Mouse (Mus musculus): ENCODE results near the gene Iqce. TPM values are rescaled to one million over a fixed set of nuclear protein-coding genes. Genes with fewer than 3 reads are reported as not detected.

Gene Iqce
- total and polyA plus RNA-seq, 3 experiments, result 2.2 to 11.2 (median 5.3) TPM

DNA sequence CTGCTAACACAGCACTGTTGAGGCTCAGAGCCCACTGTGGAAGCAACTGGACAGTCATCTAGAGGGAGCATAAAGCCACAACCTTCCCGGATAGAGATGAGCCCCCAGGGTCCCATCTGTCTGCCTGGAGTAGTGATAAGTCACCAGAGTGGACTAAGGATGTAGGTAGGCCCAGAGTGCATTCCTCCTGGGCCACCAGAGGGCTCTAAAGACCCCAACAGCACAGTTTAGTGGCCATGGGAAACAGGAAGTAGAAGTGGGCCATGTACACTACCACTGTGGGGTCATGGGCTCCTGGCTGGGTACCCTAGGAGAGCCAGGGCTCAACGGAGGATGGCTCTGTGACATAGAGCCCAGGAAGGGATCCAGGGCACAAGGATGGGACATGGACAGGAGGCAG is 61.4 kb downstream of the Iqce start (continued):
- no peak for TF ChIP-seq E2F4 (IDR thresholded peaks at IDR 0.05; ENCODE audit: insufficient replicate concordance, low read depth, low read length)
- TF ChIP-seq USF2 (conservative IDR thresholded peaks at IDR 0.05; ENCODE audit: low read depth, low read length), result no peak
- TF ChIP-seq KAT2A (IDR thresholded peaks at IDR 0.05; ENCODE audit: insufficient replicate concordance, low read length), result no peak
- TF ChIP-seq CTCF (conservative IDR thresholded peaks at IDR 0.05 in 1 of 2, IDR thresholded peaks at IDR 0.05 in 1 of 2; ENCODE audit: low read depth in 2 of 2, low read length in 2 of 2), result peak in 1 of 2 experiments; percentile 60; a peak in 2 of 4 replicates
- no peak for TF ChIP-seq MAFK (IDR thresholded peaks at IDR 0.05; ENCODE audit: insufficient replicate concordance, low read length)
- peak; percentile 70 for TF ChIP-seq ELF1 (IDR thresholded peaks at IDR 0.05; ENCODE audit: low read depth, low read length)
- TF ChIP-seq MEF2A (IDR thresholded peaks at IDR 0.05; ENCODE audit: borderline replicate concordance, low read depth, low read length), result no peak
- TF ChIP-seq EP300 (IDR thresholded peaks at IDR 0.05; ENCODE audit: low read length), result no peak
- no peak for TF ChIP-seq ZMIZ1 (IDR thresholded peaks at IDR 0.05; ENCODE audit: low read depth, low read length)

GRCm38 (mm10) chr5:140639871-140640270 is 62.3 kb downstream of the Iqce start:
- Histone ChIP-seq H3K79me2 (replicated peaks; ENCODE audit: control insufficient read depth, extremely low read depth, insufficient read depth, poor library complexity, severe bottlenecking) (no peaks in the 10 kb centered on the region), H3K36me3 (replicated peaks in 1 of 2; ENCODE audit: control insufficient read depth in 1 of 2, insufficient read depth in 1 of 2, low read length in 1 of 2) (peaks cover 0 to 7% of the 10 kb centered on the region in 2 experiments), H3K27me3 (replicated peaks) (no peaks in the 10 kb centered on the region), H3K9me3 (replicated peaks; ENCODE audit: low read length) (no peaks in the 10 kb centered on the region), H3K27ac (ENCODE audit: insufficient read depth, low read depth) (no peak overlapping the region), H3K4me3 (replicated peaks in 1 of 3; ENCODE audit: low read depth in 2 of 3, low read length in 2 of 3, poor library complexity in 1 of 3) (no peak overlapping the region), H3K9ac (ENCODE audit: insufficient read depth, low read depth) (no peak overlapping the region), H3K4me1 (ENCODE audit: control insufficient read depth in 1 of 2, insufficient read depth in 2 of 2) (peaks cover 10 to 34% of the 10 kb centered on the region in 2 experiments), H3K4me2 (ENCODE audit: insufficient read depth, low read depth, poor library complexity, severe bottlenecking) (no peak overlapping the region)
- DNase-seq (ENCODE audit: extremely low read depth), result no peak
- in situ Hi-C loops (cut with MboI; ENCODE audit: low pct_ligation_motif_present, low pct_unique_long_range_greater_than_20kb, low sequenced_read_pairs) (loop anchor here (5.0 kb wide), 1 partner anchor 102 kb away; no protein-coding TSS in a partner anchor), dilution Hi-C loops (cut with MboI; ENCODE audit: extremely low pct_ligation_motif_present, extremely low pct_unique_long_range_greater_than_20kb, low sequenced_read_pairs) (no loop called here)
- no peak for TF ChIP-seq HCFC1 (IDR thresholded peaks at IDR 0.05; ENCODE audit: low read depth, low read length)
- no peak for TF ChIP-seq GABPA (IDR thresholded peaks at IDR 0.05; ENCODE audit: insufficient replicate concordance, low read depth, low read length)
- TF ChIP-seq RAD21 (IDR thresholded peaks at IDR 0.05; ENCODE audit: low read depth, low read length), result no peak
- no peak for TF ChIP-seq ZNF384 (IDR thresholded peaks at IDR 0.05; ENCODE audit: low read depth, low read length)

DNA sequence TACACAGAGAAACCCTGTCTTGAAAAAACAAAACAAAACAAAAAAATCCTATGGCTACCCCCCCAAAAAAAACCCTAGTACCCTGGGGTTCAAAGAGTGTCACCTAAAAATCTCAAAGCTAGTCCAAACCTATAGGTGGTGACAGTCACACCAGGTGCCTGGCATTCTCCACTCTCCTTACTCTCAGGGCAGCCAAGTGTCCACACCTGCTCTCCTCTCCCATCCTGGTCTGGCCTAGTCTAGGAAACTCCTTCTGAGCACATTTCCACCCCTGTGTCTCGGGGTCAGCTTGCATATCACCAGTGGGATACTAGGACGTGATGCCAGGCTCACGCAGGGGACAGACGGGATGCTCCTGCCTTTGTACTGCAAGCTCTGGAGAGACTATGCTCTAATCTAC is 62.9 kb downstream of the Iqce start:
- H3K4me3 ChIP-seq (replicated peaks in 1 of 3; ENCODE audit: low read depth in 2 of 3, low read length in 2 of 3, poor library complexity in 1 of 3), result no peak overlapping the region
- no peaks in the 10 kb centered on the region for H3K79me2 ChIP-seq (replicated peaks; ENCODE audit: control insufficient read depth, extremely low read depth, insufficient read depth, poor library complexity, severe bottlenecking)
- dilution Hi-C loops (cut with MboI; ENCODE audit: extremely low pct_ligation_motif_present, extremely low pct_unique_long_range_greater_than_20kb, low sequenced_read_pairs), result no loop called here
- H3K4me2 ChIP-seq (ENCODE audit: insufficient read depth, low read depth, poor library complexity, severe bottlenecking), result no peak overlapping the region
- H3K9me3 ChIP-seq (replicated peaks; ENCODE audit: low read length), result no peaks in the 10 kb centered on the region
- peaks cover 0 to 7% of the 10 kb centered on the region in 2 experiments for H3K36me3 ChIP-seq (replicated peaks in 1 of 2; ENCODE audit: control insufficient read depth in 1 of 2, insufficient read depth in 1 of 2, low read length in 1 of 2)
- H3K27me3 ChIP-seq (replicated peaks), result no peaks in the 10 kb centered on the region
- H3K27ac ChIP-seq (ENCODE audit: insufficient read depth, low read depth), result no peak overlapping the region
- H3K4me1 ChIP-seq (ENCODE audit: control insufficient read depth in 1 of 2, insufficient read depth in 2 of 2), result peaks cover 10 to 34% of the 10 kb centered on the region in 2 experiments
- no peak for TF ChIP-seq IRF4 (IDR thresholded peaks at IDR 0.05; ENCODE audit: low read depth, low read length)
- in situ Hi-C loops (cut with MboI; ENCODE audit: low pct_ligation_motif_present, low pct_unique_long_range_greater_than_20kb, low sequenced_read_pairs), result no loop called here
- DNase-seq (ENCODE audit: extremely low read depth), result no peak
- H3K9ac ChIP-seq (ENCODE audit: insufficient read depth, low read depth), result no peak overlapping the region
